Mouse (Mus musculus) left cerebral cortex, adult 11 months (tissue): ENCODE measurements around the gene 5430402E10Rik.
"Not testable (repeated sequence)": the region's sequence is repeated elsewhere in the genome, so short reads cannot be mapped to it uniquely, and the experiment has no call there.

Experiments
- DNase-seq: peaks from one replicate; pipeline ENCODE4 v3.0.0; 2022; ENCODE audit warnings: low spot score

The 5430402E10Rik gene

DNA sequence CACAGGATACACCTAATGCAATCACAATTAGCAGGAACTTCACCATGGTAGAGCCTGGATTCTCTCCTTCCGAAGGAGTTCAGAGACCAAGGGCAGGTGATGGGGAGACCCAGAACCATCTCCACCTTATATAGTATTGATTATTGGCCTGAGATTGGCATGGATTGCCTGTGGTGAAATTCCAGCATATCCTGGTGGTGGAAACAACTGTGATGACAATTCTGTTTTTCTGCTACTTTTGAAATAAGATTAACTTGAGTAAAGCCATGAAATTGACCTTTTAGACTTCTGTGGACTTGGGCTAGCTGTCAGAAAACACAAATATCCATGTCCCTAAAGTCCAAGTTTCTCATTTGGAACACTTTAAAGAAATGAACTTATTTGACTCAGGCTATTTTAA, at the start of gene 5430402E10Rik:
Gene 5430402E10Rik (minus strand): TSS at position 101 of the 400 bp plus-strand sequence.
- not testable (repeated sequence) for DNase-seq

GRCm38 (mm10) chrX:77880033-77880432, 44.8 kb downstream of the 5430402E10Rik start:
- DNase-seq, result not testable (repeated sequence)
